Mouse (Mus musculus): ENCODE data around the gene 4930524N10Rik.

Gene 4930524N10Rik

GRCm38 (mm10) chrX:154343292-154343691 is at the start of gene 4930524N10Rik:
Gene 4930524N10Rik, minus strand, starts transcription at chrX:154343392.
- DNase-seq: no peak

GRCm38 (mm10) chrX:154350042-154350441 is 6.8 kb upstream of the 4930524N10Rik start:
- no peak for DNase-seq

- no peak for DNase-seq
Observed at GRCm38 (mm10) chrX:154349302-154350041, 6.3 kb upstream of the 4930524N10Rik start.

GRCm38 (mm10) chrX:154347933-154348332 is 4.7 kb upstream of the 4930524N10Rik start:
- no peak for DNase-seq
